Mouse (Mus musculus) lung, embryonic 15.5 days (tissue): ENCODE data around the gene Nos1ap. TPM values are rescaled to one million over a fixed set of nuclear protein-coding genes. Genes with fewer than 3 reads are reported as not detected.
A peak's percentile ranks its signal among the peaks of the same experiment; 100 is the strongest.

Experiments
- ATAC-seq: fragments of 200-750 bp; cut with Nextera tagmentation; 2 replicates; pipeline ENCODE4 v1.8.0; 2017; ENCODE audit warnings: moderate number of reproducible peaks, borderline replicate concordance; ENCODE audit not compliant: low FRiP score, low TSS enrichment; ENCODE audit errors: extremely low read depth
- H3K27ac ChIP-seq: fragments of 300-500 bp; sonication (generic); 2 replicates; pipeline ENCODE4 v1.5.1; 2015; ENCODE audit warnings: moderate library complexity, mild to moderate bottlenecking, inconsistent platforms
- H3K27me3 ChIP-seq: fragments of 300-500 bp; sonication (generic); 2 replicates; pipeline ENCODE4 v1.6.1; 2015; ENCODE audit warnings: inconsistent platforms
- H3K36me3 ChIP-seq: fragments of 300-500 bp; sonication (generic); 2 replicates; pipeline ENCODE4 v1.6.1; 2015; ENCODE audit warnings: inconsistent platforms
- H3K4me1 ChIP-seq: fragments of 300-500 bp; sonication (generic); 2 replicates; pipeline ENCODE4 v1.6.1; 2015; ENCODE audit warnings: inconsistent platforms
- H3K4me2 ChIP-seq: fragments of 300-500 bp; sonication (generic); 2 replicates; pipeline ENCODE4 v1.6.1; 2015; ENCODE audit warnings: inconsistent platforms, mild to moderate bottlenecking, moderate library complexity
- H3K4me3 ChIP-seq: fragments of 300-500 bp; sonication (generic); 2 replicates; pipeline ENCODE4 v1.5.1; 2015; ENCODE audit warnings: mild to moderate bottlenecking, inconsistent platforms
- H3K9ac ChIP-seq: fragments of 300-500 bp; sonication (generic); 2 replicates; pipeline ENCODE4 v1.6.1; 2015; ENCODE audit warnings: inconsistent platforms
- H3K9me3 ChIP-seq: fragments of 300-500 bp; sonication (generic); 2 replicates; pipeline ENCODE4 v1.6.1; 2016; ENCODE audit warnings: inconsistent platforms
- WGBS: fragments of 180-500 bp; shearing (Covaris S2); methylation state at CpG from one replicate; pipeline ENCODE4 v1.1.7; 2015; 5-methylcytosine and 5-hydroxymethylcytosine counted together
- polyA plus RNA-seq: library from polyadenylated mRNA; unstranded; fragments of >200 nt; fragmentation: Nextera tagmentation; extraction: Ambion mirVana; gene quantifications from 2 replicates; pipeline ENCODE4 v1.2.1, GENCODE M21; 2015

The Nos1ap gene
- polyA plus RNA-seq, 1 experiment from 2014 or later = 10.6 TPM

- H3K27me3 ChIP-seq = no peaks in the 10 kb centered on the region
- H3K27ac ChIP-seq = peak overlapping the region; percentile 77
- no peak overlapping the region for H3K4me3 ChIP-seq
- WGBS = 49% methylated on average over 14 of the region's 14 CpGs
- no peaks in the 10 kb centered on the region for H3K9me3 ChIP-seq
- no peaks in the 10 kb centered on the region for H3K36me3 ChIP-seq
- H3K4me2 ChIP-seq = peak overlapping the region; percentile 38
- ATAC-seq = peak; percentile 79
- no peak overlapping the region for H3K9ac ChIP-seq
- H3K4me1 ChIP-seq = peaks cover 15% of the 10 kb centered on the region
Measured at GRCm38 (mm10) chr1:170392771-170393728, 196.6 kb downstream of the Nos1ap start.

GRCm38 (mm10) chr1:170387180-170387912, 202.3 kb downstream of the Nos1ap start:
- H3K27ac ChIP-seq = no peak overlapping the region
- no peaks in the 10 kb centered on the region for H3K36me3 ChIP-seq
- peak; percentile 19; the same call in 1 of the 2 replicates for ATAC-seq
- no peak overlapping the region for H3K4me3 ChIP-seq
- no peak overlapping the region for H3K4me2 ChIP-seq
- no peaks in the 10 kb centered on the region for H3K9me3 ChIP-seq
- 0 out of 2 replicates have a peak, but pooled peaks cover under 1% of the 10 kb centered on the region for H3K4me1 ChIP-seq
- H3K9ac ChIP-seq = no peak overlapping the region
- WGBS = 36% methylated on average over 12 of the region's 12 CpGs
- H3K27me3 ChIP-seq = no peaks in the 10 kb centered on the region

- H3K27ac ChIP-seq = no peak overlapping the region
- no peaks in the 10 kb centered on the region for H3K27me3 ChIP-seq
- no peaks in the 10 kb centered on the region for H3K36me3 ChIP-seq
- H3K4me3 ChIP-seq = no peak overlapping the region
- 78% methylated on average over 10 of the region's 10 CpGs for WGBS
- ATAC-seq = no peak
- no peaks in the 10 kb centered on the region for H3K9me3 ChIP-seq
- no peak overlapping the region for H3K9ac ChIP-seq
- H3K4me2 ChIP-seq = no peak overlapping the region
- H3K4me1 ChIP-seq = no peaks in the 10 kb centered on the region
Measured at GRCm38 (mm10) chr1:170385416-170385815, 204.2 kb downstream of the Nos1ap start.

- H3K9ac ChIP-seq = no peak overlapping the region
- H3K36me3 ChIP-seq = no peaks in the 10 kb centered on the region
- WGBS = 78% methylated on average over 7 of the region's 7 CpGs
- no peaks in the 10 kb centered on the region for H3K27me3 ChIP-seq
- H3K27ac ChIP-seq = no peak overlapping the region
- no peaks in the 10 kb centered on the region for H3K9me3 ChIP-seq
- H3K4me1 ChIP-seq = no peaks in the 10 kb centered on the region
- ATAC-seq = no peak
- H3K4me2 ChIP-seq = no peak overlapping the region
- no peak overlapping the region for H3K4me3 ChIP-seq
Measured at GRCm38 (mm10) chr1:170383530-170383929, 206.1 kb downstream of the Nos1ap start.

GRCm38 (mm10) chr1:170381457-170381856, 208.2 kb downstream of the Nos1ap start:
- Histone ChIP-seq H3K9ac (no peak overlapping the region), H3K27me3 (no peaks in the 10 kb centered on the region), H3K4me3 (no peak overlapping the region), H3K9me3 (no peaks in the 10 kb centered on the region), H3K4me2 (no peak overlapping the region), H3K4me1 (no peaks in the 10 kb centered on the region), H3K27ac (no peak overlapping the region), H3K36me3 (no peaks in the 10 kb centered on the region)
- ATAC-seq = peak; percentile 55; the same call in 1 of the 2 replicates
- WGBS = 14% methylated on average over 3 of the region's 3 CpGs

- Histone ChIP-seq H3K36me3 (no peaks in the 10 kb centered on the region), H3K4me3 (no peak overlapping the region), H3K27ac (no peak overlapping the region), H3K27me3 (no peaks in the 10 kb centered on the region), H3K9me3 (no peaks in the 10 kb centered on the region), H3K4me1 (no peaks in the 10 kb centered on the region), H3K4me2 (no peak overlapping the region), H3K9ac (no peak overlapping the region)
- WGBS = 41% methylated on average over 2 of the region's 2 CpGs
- ATAC-seq = no peak
Measured at GRCm38 (mm10) chr1:170380505-170380904, 209.2 kb downstream of the Nos1ap start.

GRCm38 (mm10) chr1:170375721-170376120, 213.9 kb downstream of the Nos1ap start:
- no peaks in the 10 kb centered on the region for H3K4me1 ChIP-seq
- H3K9me3 ChIP-seq = no peaks in the 10 kb centered on the region
- no peaks in the 10 kb centered on the region for H3K36me3 ChIP-seq
- no peak overlapping the region for H3K4me2 ChIP-seq
- H3K27me3 ChIP-seq = no peaks in the 10 kb centered on the region
- 88% methylated on average over 5 of the region's 5 CpGs for WGBS
- no peak overlapping the region for H3K27ac ChIP-seq
- H3K4me3 ChIP-seq = no peak overlapping the region
- H3K9ac ChIP-seq = no peak overlapping the region
- ATAC-seq = no peak

- no peak for ATAC-seq
- H3K27me3 ChIP-seq = no peaks in the 10 kb centered on the region
- H3K27ac ChIP-seq = no peak overlapping the region
- no peak overlapping the region for H3K9ac ChIP-seq
- H3K4me2 ChIP-seq = no peak overlapping the region
- H3K4me3 ChIP-seq = no peak overlapping the region
- H3K4me1 ChIP-seq = no peaks in the 10 kb centered on the region
- H3K9me3 ChIP-seq = no peaks in the 10 kb centered on the region
- 84% methylated on average over 2 of the region's 2 CpGs for WGBS
- no peaks in the 10 kb centered on the region for H3K36me3 ChIP-seq
Measured at GRCm38 (mm10) chr1:170373750-170374149, 215.9 kb downstream of the Nos1ap start.

- Histone ChIP-seq H3K9ac (no peak overlapping the region), H3K27ac (no peak overlapping the region), H3K9me3 (no peaks in the 10 kb centered on the region), H3K4me2 (no peak overlapping the region), H3K4me3 (no peak overlapping the region), H3K27me3 (no peaks in the 10 kb centered on the region), H3K36me3 (no peaks in the 10 kb centered on the region), H3K4me1 (no peaks in the 10 kb centered on the region)
- ATAC-seq = no peak
- 70% methylated on average over 4 of the region's 4 CpGs for WGBS
Measured at GRCm38 (mm10) chr1:170371191-170371792, 218.4 kb downstream of the Nos1ap start.

- H3K4me3 ChIP-seq = no peak overlapping the region
- H3K4me2 ChIP-seq = no peak overlapping the region
Measured at GRCm38 (mm10) chr1:170368864-170369263, 220.8 kb downstream of the Nos1ap start.

GRCm38 (mm10) chr1:170366981-170367700, 222.5 kb downstream of the Nos1ap start:
- Histone ChIP-seq H3K9ac (no peak overlapping the region), H3K9me3 (no peaks in the 10 kb centered on the region), H3K27ac (no peak overlapping the region), H3K4me1 (no peaks in the 10 kb centered on the region), H3K4me3 (no peak overlapping the region), H3K4me2 (no peak overlapping the region), H3K27me3 (no peaks in the 10 kb centered on the region), H3K36me3 (no peaks in the 10 kb centered on the region)
- ATAC-seq = no peak
- 76% methylated on average over 7 of the region's 7 CpGs for WGBS

More at GRCm38 (mm10) chr1:170368864-170369263, 220.8 kb downstream of the Nos1ap start:
- no peak overlapping the region for H3K27ac ChIP-seq
- H3K36me3 ChIP-seq = no peaks in the 10 kb centered on the region
- no peaks in the 10 kb centered on the region for H3K27me3 ChIP-seq
- WGBS = 73% methylated on average over 7 of the region's 7 CpGs
- no peak for ATAC-seq
- H3K9me3 ChIP-seq = no peaks in the 10 kb centered on the region
- H3K4me1 ChIP-seq = no peaks in the 10 kb centered on the region
- no peak overlapping the region for H3K9ac ChIP-seq
